Mouse (Mus musculus) limb, embryonic 12.5 days (tissue): ENCODE data around the gene Gm11172. TPM values are rescaled to one million over a fixed set of nuclear protein-coding genes. Genes with fewer than 3 reads are reported as not detected.

Experiments
- ATAC-seq: fragments of 200-750 bp; cut with Nextera tagmentation; 2 replicates; pipeline ENCODE4 v1.8.0; 2017; ENCODE audit warnings: low read depth, moderate TSS enrichment; ENCODE audit not compliant: insufficient number of reproducible peaks, insufficient read depth, low FRiP score, low TSS enrichment
- H3K27ac ChIP-seq: fragments of 300-500 bp; sonication (generic); 2 replicates; pipeline ENCODE4 v1.5.1; 2016; ENCODE audit warnings: mild to moderate bottlenecking, moderate library complexity
- H3K27me3 ChIP-seq: fragments of 300-500 bp; sonication (generic); 2 replicates; pipeline ENCODE4 v1.6.1; 2016; ENCODE audit warnings: mild to moderate bottlenecking, moderate library complexity
- H3K36me3 ChIP-seq: fragments of 300-500 bp; sonication (generic); 2 replicates; pipeline ENCODE4 v1.6.1; 2016; ENCODE audit warnings: mild to moderate bottlenecking, moderate library complexity
- H3K4me1 ChIP-seq: fragments of 300-500 bp; sonication (generic); replicated peaks from 2 replicates; pipeline ENCODE4 v1.6.1; 2016
- H3K4me2 ChIP-seq: fragments of 300-500 bp; sonication (generic); 2 replicates; pipeline ENCODE4 v1.6.1; 2016; ENCODE audit warnings: mild to moderate bottlenecking, moderate library complexity
- H3K4me3 ChIP-seq: fragments of 300-500 bp; sonication (generic); replicated peaks from 2 replicates; pipeline ENCODE4 v1.5.1; 2016; ENCODE audit warnings: mild to moderate bottlenecking
- H3K9ac ChIP-seq: fragments of 300-500 bp; sonication (generic); replicated peaks from 2 replicates; pipeline ENCODE4 v1.6.1; 2016; ENCODE audit warnings: mild to moderate bottlenecking, moderate library complexity
- H3K9me3 ChIP-seq: fragments of 300-500 bp; sonication (generic); 2 replicates; pipeline ENCODE4 v1.6.1; 2016; ENCODE audit warnings: mild to moderate bottlenecking, moderate library complexity
- WGBS: fragments of 180-500 bp; shearing (Covaris S2); methylation state at CpG from one replicate; pipeline ENCODE4 v1.1.7; 2016; 5-methylcytosine and 5-hydroxymethylcytosine counted together
- polyA plus RNA-seq: library from polyadenylated mRNA; unstranded; fragments of >200 nt; fragmentation: Nextera tagmentation; extraction: Ambion mirVana; gene quantifications from 2 replicates; pipeline ENCODE4 v1.2.1, GENCODE M21; 2016

The Gm11172 gene
- not detected in 2 replicates for polyA plus RNA-seq

DNA sequence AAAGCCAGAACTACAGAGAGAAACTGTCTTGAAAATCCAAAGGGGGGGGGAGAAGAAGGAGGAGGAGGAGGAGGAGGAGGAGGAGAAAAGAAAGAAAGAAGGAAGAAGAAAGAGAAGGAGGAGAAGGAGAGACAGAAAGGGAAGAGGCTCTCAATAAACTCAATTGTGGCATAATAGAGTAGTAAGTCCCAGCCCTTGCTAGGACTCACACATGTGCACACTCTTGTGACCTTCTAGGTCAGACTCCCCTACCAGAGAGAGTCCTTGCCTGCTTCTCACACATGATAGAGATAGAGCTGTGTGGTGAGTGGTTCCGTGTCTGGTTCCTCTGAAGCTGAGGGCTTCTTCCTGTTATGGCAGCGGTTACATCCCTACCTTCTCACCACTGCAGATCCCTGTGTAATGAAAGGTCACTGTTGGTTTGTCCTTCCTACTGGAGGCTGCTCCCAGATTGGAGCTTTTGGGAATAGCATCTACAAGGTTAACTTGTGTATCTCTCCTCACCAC lies at the start of gene Gm11172:
Gene Gm11172, plus strand, starts transcription at position 51 of the 507 bp plus-strand sequence.
- Histone ChIP-seq H3K27ac (no peak within 1 kb of the TSS), H3K4me1 (0 out of 2 replicates have a peak, but pooled peaks cover 7% of the 10 kb centered on the region), H3K36me3 (no peaks in the 10 kb centered on the region), H3K9me3 (no peaks in the 10 kb centered on the region), H3K4me3 (no peak within 1 kb of the TSS), H3K4me2 (no peak within 1 kb of the TSS), H3K9ac (no peak within 1 kb of the TSS), H3K27me3 (peaks cover 5% of the 10 kb centered on the region; the same call in 1 of the 2 replicates)
- WGBS: 93% methylated on average over 2 of the region's 2 CpGs
- ATAC-seq: no peak

DNA sequence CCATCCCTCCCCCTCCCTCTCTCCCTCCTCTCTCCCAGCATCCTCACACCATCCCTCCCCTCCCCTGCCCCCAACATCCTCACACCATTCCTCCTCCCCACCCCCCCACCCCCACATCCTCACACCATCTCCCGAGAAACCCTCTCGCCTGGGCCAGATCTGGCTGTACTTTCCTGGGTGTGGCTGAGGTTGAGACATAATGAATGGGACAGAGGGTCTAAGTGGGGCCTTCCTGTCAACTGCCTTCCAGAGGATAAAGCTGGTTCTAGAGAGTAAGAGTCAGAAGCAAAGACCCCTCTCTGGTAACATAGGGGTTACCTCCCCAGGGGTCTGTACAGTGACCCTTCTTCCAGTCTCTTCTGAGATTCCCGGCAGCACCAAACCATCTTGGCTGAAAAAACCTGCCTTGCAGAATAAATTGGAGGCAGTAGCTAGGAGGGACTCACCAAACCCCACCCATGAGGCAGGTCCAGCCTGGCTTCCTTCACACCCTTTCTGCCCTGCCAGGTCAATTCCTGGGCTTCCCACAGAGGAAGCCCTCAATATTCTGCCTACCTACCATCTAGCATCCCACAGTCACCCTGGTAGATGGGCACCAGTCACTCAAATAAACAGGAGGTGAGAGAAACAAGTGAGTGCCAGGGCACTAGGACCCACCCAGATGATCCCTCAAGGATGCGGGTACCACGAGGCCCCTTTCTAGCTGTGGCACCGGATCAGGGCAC lies 49.0 kb upstream of the Gm11172 start:
- Histone ChIP-seq H3K9ac (no peak overlapping the region), H3K27me3 (no peaks in the 10 kb centered on the region; the same call in 1 of the 2 replicates), H3K9me3 (no peaks in the 10 kb centered on the region), H3K27ac (no peak overlapping the region), H3K4me1 (0 out of 2 replicates have a peak, but pooled peaks cover 5% of the 10 kb centered on the region), H3K36me3 (no peaks in the 10 kb centered on the region), H3K4me2 (no peak overlapping the region), H3K4me3 (no peak overlapping the region)
- ATAC-seq: no peak
- 43% methylated on average over 6 of the region's 6 CpGs for WGBS

DNA sequence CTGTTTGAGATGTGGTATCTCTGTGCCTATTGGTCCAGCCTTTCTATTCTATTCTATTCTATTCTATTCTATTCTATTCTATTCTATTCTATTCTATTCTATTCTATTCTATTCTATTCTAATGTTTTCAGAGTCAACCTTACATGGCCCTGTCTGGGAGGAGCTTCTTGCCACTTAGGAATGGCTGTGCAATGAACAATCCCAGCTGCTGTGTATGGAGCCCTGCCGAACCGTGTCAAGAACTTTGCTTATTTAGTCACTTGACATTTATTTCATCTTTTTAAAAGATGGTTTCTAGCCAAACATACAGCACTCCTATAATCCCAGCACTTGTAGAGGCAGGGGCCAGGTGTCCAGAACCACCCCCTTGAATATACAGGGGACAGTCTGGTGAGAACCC lies 48.4 kb upstream of the Gm11172 start:
- H3K9ac ChIP-seq: no peak overlapping the region
- H3K4me1 ChIP-seq: 0 out of 2 replicates have a peak, but pooled peaks cover 5% of the 10 kb centered on the region
- no peak overlapping the region for H3K4me2 ChIP-seq
- 77% methylated on average over 2 of the region's 2 CpGs for WGBS
- ATAC-seq: no peak
- H3K4me3 ChIP-seq: no peak overlapping the region
- H3K27me3 ChIP-seq: peaks cover under 1% of the 10 kb centered on the region; the same call in 1 of the 2 replicates
- H3K9me3 ChIP-seq: no peaks in the 10 kb centered on the region
- no peak overlapping the region for H3K27ac ChIP-seq
- H3K36me3 ChIP-seq: no peaks in the 10 kb centered on the region

DNA sequence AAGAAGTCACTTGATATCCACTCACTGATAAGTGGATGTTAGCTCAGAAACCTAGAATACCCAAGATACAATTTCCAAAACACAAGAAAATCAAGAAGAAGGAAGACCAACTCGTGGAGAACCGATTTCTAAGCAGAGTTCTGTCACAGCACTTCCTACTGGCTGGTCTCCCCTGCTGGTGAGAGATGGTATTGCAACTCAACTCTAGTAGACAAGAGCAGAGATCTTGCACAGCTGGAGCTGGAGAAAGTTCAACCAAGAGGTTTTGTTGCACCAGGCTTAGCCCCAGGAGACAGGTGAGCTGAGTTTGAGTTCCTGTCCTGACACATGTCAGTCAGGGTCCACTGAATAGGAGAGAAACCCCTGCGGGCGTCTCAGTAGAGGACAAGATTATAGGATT lies 45.6 kb upstream of the Gm11172 start:
- ATAC-seq: no peak
- 46% methylated on average over 4 of the region's 4 CpGs for WGBS
- no peak overlapping the region for H3K9ac ChIP-seq

DNA sequence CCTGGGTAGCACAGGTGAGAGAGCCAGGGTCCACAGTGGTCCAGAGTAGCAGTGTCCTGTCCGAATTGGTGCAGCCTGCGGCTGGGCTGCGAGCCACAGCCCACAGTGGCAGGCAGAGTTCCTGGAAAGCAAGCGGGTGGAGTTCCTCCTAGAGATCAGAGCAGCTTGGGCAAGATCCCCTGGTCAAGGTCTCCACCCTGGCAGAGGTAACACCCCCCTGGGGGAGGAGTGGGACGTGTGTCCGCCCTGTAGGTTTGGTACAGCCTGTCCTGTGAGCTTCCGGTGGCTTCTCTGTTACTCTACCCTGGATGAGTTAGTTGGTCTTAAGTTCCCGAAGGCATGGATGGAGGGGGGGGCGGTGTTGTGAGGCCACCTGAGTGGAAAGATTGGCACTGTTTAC lies 43.9 kb upstream of the Gm11172 start:
- H3K9ac ChIP-seq: no peak overlapping the region

More for the DNA sequence above, 45.6 kb upstream of the Gm11172 start:
- Histone ChIP-seq H3K27ac (no peak overlapping the region), H3K4me2 (no peak overlapping the region), H3K36me3 (no peaks in the 10 kb centered on the region), H3K27me3 (peaks cover 2% of the 10 kb centered on the region; the same call in 1 of the 2 replicates), H3K4me1 (peaks cover 11% of the 10 kb centered on the region), H3K4me3 (no peak overlapping the region), H3K9me3 (no peaks in the 10 kb centered on the region)

DNA sequence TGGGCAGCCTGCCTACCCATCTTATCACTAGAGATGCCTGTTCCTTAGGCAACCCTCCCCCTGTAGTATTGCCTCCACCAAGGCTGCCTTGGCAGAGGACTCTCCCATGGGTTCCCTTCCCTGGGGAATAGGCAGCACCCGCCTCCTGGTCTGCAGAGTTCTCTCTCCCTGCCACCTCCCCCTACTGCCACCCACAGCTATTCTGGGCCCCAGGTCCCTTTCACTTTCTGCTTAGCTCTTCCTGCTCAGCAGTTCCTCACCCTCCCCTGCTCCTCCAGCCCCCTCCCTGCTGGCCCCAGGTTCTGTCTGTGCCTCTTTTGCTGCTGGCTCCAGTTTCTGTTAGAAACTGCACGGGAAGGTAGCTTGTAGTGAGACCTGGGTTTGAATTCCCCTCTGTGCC lies 43.1 kb upstream of the Gm11172 start:
- Histone ChIP-seq H3K27ac (no peak overlapping the region), H3K4me2 (no peak overlapping the region), H3K36me3 (no peaks in the 10 kb centered on the region), H3K27me3 (peaks cover 2% of the 10 kb centered on the region; the same call in 1 of the 2 replicates), H3K4me3 (no peak overlapping the region), H3K9ac (no peak overlapping the region), H3K4me1 (peaks cover 11% of the 10 kb centered on the region), H3K9me3 (no peaks in the 10 kb centered on the region)
- no peak for ATAC-seq
- 44% methylated on average over 2 of the region's 2 CpGs for WGBS

More for the DNA sequence above, 43.9 kb upstream of the Gm11172 start:
- Histone ChIP-seq H3K4me2 (no peak overlapping the region), H3K36me3 (no peaks in the 10 kb centered on the region), H3K27me3 (peaks cover 2% of the 10 kb centered on the region; the same call in 1 of the 2 replicates), H3K4me3 (no peak overlapping the region), H3K27ac (peak overlapping the region; percentile 35; the same call in 1 of the 2 replicates), H3K9me3 (no peaks in the 10 kb centered on the region), H3K4me1 (peaks cover 11% of the 10 kb centered on the region)
- 42% methylated on average over 9 of the region's 9 CpGs for WGBS
- ATAC-seq: no peak

DNA sequence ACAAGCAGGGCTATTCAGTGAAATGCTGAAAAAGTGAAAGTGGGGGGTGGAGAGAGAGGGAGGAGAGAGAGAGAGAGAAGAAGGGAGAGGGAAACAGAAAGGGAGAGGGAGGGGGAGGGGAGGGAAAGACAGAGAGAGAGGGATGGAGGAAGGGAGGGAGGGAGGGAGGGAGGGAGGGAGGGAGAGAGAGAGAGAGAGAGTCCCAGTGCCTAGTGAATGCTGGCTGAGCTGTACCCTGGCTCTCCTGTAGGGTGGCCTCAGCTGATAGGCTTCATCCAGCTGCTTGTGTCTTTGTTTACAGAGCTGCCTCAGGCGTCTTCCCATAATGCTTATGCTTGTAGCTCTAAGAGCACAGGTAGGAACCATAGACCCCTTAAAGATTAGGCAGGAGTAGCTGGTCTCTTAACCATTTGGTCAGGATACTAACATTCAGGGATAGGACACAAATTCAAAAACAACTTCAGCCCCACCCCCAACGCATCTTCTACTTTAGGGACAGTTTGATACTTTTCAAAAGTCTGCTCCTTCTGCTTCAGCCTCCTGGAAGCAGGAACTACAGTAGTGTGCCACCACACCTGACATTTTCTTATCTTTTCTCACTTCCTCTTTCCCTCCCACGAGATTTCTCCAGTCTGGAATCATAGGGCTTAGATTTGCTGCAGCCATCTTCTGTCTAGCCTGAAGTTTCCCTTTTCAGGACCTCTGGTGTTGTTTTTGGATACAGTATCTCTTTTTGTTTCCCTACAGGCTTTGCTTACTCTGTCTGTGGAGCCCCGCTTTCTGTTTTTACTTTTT lies 42.0 kb upstream of the Gm11172 start:
- Histone ChIP-seq H3K4me3 (no peak overlapping the region), H3K4me2 (no peak overlapping the region), H3K9ac (no peak overlapping the region), H3K27me3 (peaks cover 2% of the 10 kb centered on the region; the same call in 1 of the 2 replicates), H3K9me3 (no peaks in the 10 kb centered on the region), H3K36me3 (no peaks in the 10 kb centered on the region), H3K27ac (no peak overlapping the region), H3K4me1 (peaks cover 11% of the 10 kb centered on the region)
- WGBS: 48% methylated on average over 4 of the region's 4 CpGs
- no peak for ATAC-seq

DNA sequence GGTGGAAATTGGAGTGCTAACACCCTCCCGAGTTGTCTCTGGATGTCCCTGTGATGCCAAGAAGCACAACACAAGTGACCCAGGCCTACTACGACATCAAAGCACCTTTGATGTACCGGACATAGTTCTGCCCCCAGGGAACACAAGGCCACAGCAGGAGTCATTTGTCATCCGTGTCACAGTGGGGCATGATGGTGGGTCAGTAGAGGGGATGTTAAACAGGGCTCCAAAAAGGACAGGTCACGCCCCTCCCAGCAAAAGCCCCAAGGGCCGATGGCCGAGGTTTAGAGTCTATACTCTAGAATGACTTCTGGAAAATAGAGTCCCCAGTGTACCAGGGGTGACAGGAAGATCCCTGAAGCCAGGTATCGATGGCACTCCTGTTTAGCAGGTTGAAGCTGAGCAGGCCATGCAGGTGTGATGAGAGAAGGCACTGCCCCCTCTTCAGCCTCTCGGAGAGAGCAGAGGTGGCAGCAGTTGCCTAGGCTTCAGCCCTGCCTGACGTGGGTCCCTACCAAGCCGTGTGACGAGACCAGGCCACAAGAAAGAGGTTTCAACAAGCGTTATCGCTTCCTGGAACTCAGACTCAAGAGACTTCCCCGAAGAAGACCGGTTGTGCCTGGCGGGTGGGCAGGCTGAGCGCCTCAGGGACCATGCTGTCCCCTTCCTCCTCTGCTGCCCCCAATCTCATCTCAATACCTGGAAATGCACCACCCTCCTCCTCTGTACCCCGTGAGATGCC lies 40.8 kb upstream of the Gm11172 start:
- no peak overlapping the region for H3K27ac ChIP-seq
- no peaks in the 10 kb centered on the region for H3K9me3 ChIP-seq
- H3K4me2 ChIP-seq: no peak overlapping the region
- WGBS: 44% methylated on average over 19 of the region's 19 CpGs
- H3K4me3 ChIP-seq: no peak overlapping the region
- H3K4me1 ChIP-seq: peaks cover 11% of the 10 kb centered on the region
- H3K27me3 ChIP-seq: peaks cover 2% of the 10 kb centered on the region; the same call in 1 of the 2 replicates
- no peak overlapping the region for H3K9ac ChIP-seq
- no peak for ATAC-seq
- H3K36me3 ChIP-seq: no peaks in the 10 kb centered on the region

DNA sequence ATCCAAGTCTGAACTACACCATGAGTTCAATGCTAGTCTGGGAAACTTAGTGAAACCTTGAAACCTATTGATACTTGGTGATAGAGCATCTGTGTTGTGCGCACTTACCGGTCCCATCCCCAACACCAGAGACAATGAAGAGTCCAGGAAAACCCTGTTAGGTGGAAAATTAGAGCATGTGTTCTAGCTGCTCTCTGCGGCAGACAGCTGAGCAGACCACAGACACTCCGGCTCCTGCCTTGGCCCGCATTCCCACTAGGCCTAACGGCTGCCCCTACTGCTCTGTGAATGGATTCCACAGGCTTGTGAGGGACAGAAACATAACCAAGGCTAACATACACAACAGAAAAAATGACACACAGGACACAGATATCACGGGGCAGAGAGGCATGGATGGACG lies 39.2 kb upstream of the Gm11172 start:
- H3K27me3 ChIP-seq: peaks cover 2% of the 10 kb centered on the region; the same call in 1 of the 2 replicates
- H3K4me2 ChIP-seq: no peak overlapping the region
- ATAC-seq: no peak
- WGBS: 86% methylated on average over 8 of the region's 8 CpGs
- H3K4me1 ChIP-seq: peaks cover 11% of the 10 kb centered on the region
- no peaks in the 10 kb centered on the region for H3K9me3 ChIP-seq
- no peaks in the 10 kb centered on the region for H3K36me3 ChIP-seq
- no peak overlapping the region for H3K27ac ChIP-seq
- H3K4me3 ChIP-seq: no peak overlapping the region
- H3K9ac ChIP-seq: no peak overlapping the region

DNA sequence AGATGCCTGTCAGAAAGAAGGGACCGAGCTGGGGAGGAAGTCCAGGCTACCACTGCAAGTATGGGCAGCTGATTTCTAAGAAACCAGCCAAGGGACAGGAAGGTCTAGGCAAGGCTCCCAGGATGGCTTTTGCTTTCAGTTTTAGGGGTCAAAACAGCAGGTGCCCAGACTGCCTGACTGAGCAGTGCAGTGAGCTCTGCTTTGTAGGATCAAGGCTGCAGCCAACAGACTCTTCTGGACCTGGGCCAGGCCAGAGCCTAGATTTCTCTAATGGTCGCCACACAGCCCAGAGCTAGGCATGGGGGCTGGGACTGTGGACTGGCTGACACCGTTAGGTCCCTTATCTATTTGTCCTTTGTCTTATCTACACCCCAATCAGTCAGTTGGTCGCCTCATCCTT lies 38.0 kb upstream of the Gm11172 start:
- Histone ChIP-seq H3K9me3 (no peaks in the 10 kb centered on the region), H3K4me2 (no peak overlapping the region), H3K4me1 (peaks cover 7% of the 10 kb centered on the region), H3K9ac (no peak overlapping the region), H3K4me3 (no peak overlapping the region), H3K27ac (no peak overlapping the region), H3K36me3 (no peaks in the 10 kb centered on the region), H3K27me3 (no peaks in the 10 kb centered on the region)
- 55% methylated on average over 4 of the region's 4 CpGs for WGBS
- no peak for ATAC-seq
